Mouse (Mus musculus) hindbrain, postnatal 0 days (tissue): ENCODE measurements around the gene Ucp3. TPM values are rescaled to one million over a fixed set of nuclear protein-coding genes. Genes with fewer than 3 reads are reported as not detected.

Experiments used
- ATAC-seq: fragments of 200-750 bp; cut with Nextera tagmentation; 2 replicates; pipeline ENCODE4 v1.8.0; 2017; ENCODE audit warnings: mild to moderate bottlenecking, moderate TSS enrichment, moderate library complexity
- DNase-seq: peaks from one replicate; pipeline ENCODE4 v3.0.0-alpha.2; 2015; ENCODE audit warnings: low spot score
- H3K27ac ChIP-seq: fragments of 300-500 bp; sonication (generic); 2 replicates; pipeline ENCODE4 v1.5.1; 2014; ENCODE audit warnings: mild to moderate bottlenecking
- H3K27me3 ChIP-seq: fragments of 300-500 bp; sonication (generic); 2 replicates; pipeline ENCODE4 v1.6.1; 2014; ENCODE audit warnings: low read length, mixed read lengths; ENCODE audit not compliant: insufficient read depth
- H3K36me3 ChIP-seq: fragments of 300-500 bp; sonication (generic); 2 replicates; pipeline ENCODE4 v1.6.1; 2014; ENCODE audit warnings: low read length, mixed read lengths; ENCODE audit not compliant: insufficient read depth
- H3K4me1 ChIP-seq: fragments of 300-500 bp; sonication (generic); 2 replicates; pipeline ENCODE4 v1.6.1; 2014; ENCODE audit warnings: antibody characterized with exemption, low read length, mixed read lengths; ENCODE audit not compliant: insufficient read depth
- H3K4me2 ChIP-seq: fragments of 300-500 bp; sonication (generic); 2 replicates; pipeline ENCODE4 v1.6.1; 2014; ENCODE audit warnings: low read depth, mild to moderate bottlenecking, low read length, moderate library complexity, mixed read lengths
- H3K4me3 ChIP-seq: fragments of 300-500 bp; sonication (generic); 2 replicates; pipeline ENCODE4 v1.5.1; 2014; ENCODE audit warnings: low read length
- H3K9ac ChIP-seq: fragments of 300-500 bp; sonication (generic); replicated peaks from 2 replicates; pipeline ENCODE4 v1.6.1; 2014; ENCODE audit warnings: mild to moderate bottlenecking, low read length, moderate library complexity, mixed read lengths
- H3K9me3 ChIP-seq: fragments of 300-500 bp; sonication (generic); 2 replicates; pipeline ENCODE4 v1.6.1; 2016; ENCODE audit warnings: low read length, mixed read lengths
- CTCF ChIP-seq: IDR thresholded peaks from 2 replicates; pipeline ENCODE4 v1.5.1; 2016; ENCODE audit warnings: antibody characterized with exemption, control low read depth, low read depth
- WGBS: fragments of 180-500 bp; shearing (Covaris S2); extraction: QIAGEN DNeasy Blood & Tissue Kit; methylation state at CpG from one replicate; pipeline ENCODE4 v1.1.7; 2014; 5-methylcytosine and 5-hydroxymethylcytosine counted together
- polyA plus RNA-seq: library from polyadenylated mRNA; unstranded; fragments of >200 nt; fragmentation: Nextera tagmentation; extraction: Ambion mirVana; gene quantifications from 2 replicates; pipeline ENCODE4 v1.2.1, GENCODE M21; 2015
- total RNA-seq: library from RNA; depleted of rRNA; stranded (reverse); fragments of >200 nt; gene quantifications from 2 replicates; pipeline ENCODE4 v1.2.3, GENCODE M21; 2014

Ucp3 gene
- total and polyA plus RNA-seq, 2 experiments from 2014 or later, result 0.10 to 0.16 TPM

- Histone ChIP-seq H3K27ac (no peak overlapping the region), H3K9ac (no peak overlapping the region), H3K4me3 (no peak overlapping the region), H3K4me1 (no peaks in the 10 kb centered on the region), H3K4me2 (no peak overlapping the region), H3K36me3 (no peaks in the 10 kb centered on the region), H3K9me3 (no peaks in the 10 kb centered on the region), H3K27me3 (no peaks in the 10 kb centered on the region)
- no peak for ATAC-seq
- WGBS, result 65% methylated on average over 2 of the region's 2 CpGs
- TF ChIP-seq CTCF, result no peak
- DNase-seq, result no peak
These were observed 29.1 kb downstream of the Ucp3 start for GRCm38 (mm10) chr7:100501844-100502373.

- Histone ChIP-seq H3K4me3 (no peak overlapping the region), H3K4me2 (no peak overlapping the region), H3K36me3 (no peaks in the 10 kb centered on the region), H3K9ac (no peak overlapping the region), H3K27ac (no peak overlapping the region), H3K9me3 (no peaks in the 10 kb centered on the region), H3K4me1 (no peaks in the 10 kb centered on the region), H3K27me3 (no peaks in the 10 kb centered on the region)
- DNase-seq, result no peak
- TF ChIP-seq CTCF, result no peak
- no peak for ATAC-seq
- 79% methylated on average over 7 of the region's 7 CpGs for WGBS
These were observed 29.7 kb downstream of the Ucp3 start for GRCm38 (mm10) chr7:100502374-100502922.

- Histone ChIP-seq H3K27ac (no peak overlapping the region), H3K27me3 (no peaks in the 10 kb centered on the region), H3K4me1 (no peaks in the 10 kb centered on the region), H3K9ac (no peak overlapping the region), H3K36me3 (no peaks in the 10 kb centered on the region), H3K4me3 (no peak overlapping the region), H3K4me2 (no peak overlapping the region), H3K9me3 (no peaks in the 10 kb centered on the region)
- no peak for TF ChIP-seq CTCF
- DNase-seq (no peak), ATAC-seq (no peak)
- 87% methylated on average over 5 of the region's 5 CpGs for WGBS
These were observed 30.3 kb downstream of the Ucp3 start for GRCm38 (mm10) chr7:100503076-100503475.

- Histone ChIP-seq H3K4me3 (no peak overlapping the region), H3K36me3 (no peaks in the 10 kb centered on the region), H3K27ac (no peak overlapping the region), H3K9me3 (no peaks in the 10 kb centered on the region), H3K4me2 (no peak overlapping the region), H3K4me1 (no peaks in the 10 kb centered on the region), H3K9ac (no peak overlapping the region), H3K27me3 (no peaks in the 10 kb centered on the region)
- no peak for TF ChIP-seq CTCF
- ATAC-seq, result no peak
- 87% methylated on average over 13 of the region's 13 CpGs for WGBS
- no peak for DNase-seq
These were observed 32.1 kb downstream of the Ucp3 start for GRCm38 (mm10) chr7:100504740-100505487.

- H3K4me1 ChIP-seq, result no peaks in the 10 kb centered on the region
- H3K9me3 ChIP-seq, result no peaks in the 10 kb centered on the region
- no peak overlapping the region for H3K27ac ChIP-seq
- ATAC-seq (no peak), DNase-seq (no peak)
- 78% methylated on average over 4 of the region's 4 CpGs for WGBS
- no peaks in the 10 kb centered on the region for H3K36me3 ChIP-seq
- H3K27me3 ChIP-seq, result no peaks in the 10 kb centered on the region
- TF ChIP-seq CTCF, result no peak
- H3K4me3 ChIP-seq, result no peak overlapping the region
- no peak overlapping the region for H3K9ac ChIP-seq
- H3K4me2 ChIP-seq, result no peak overlapping the region
These were observed 33.7 kb downstream of the Ucp3 start for GRCm38 (mm10) chr7:100506494-100506893.

GRCm38 (mm10) chr7:100508670-100509069 lies 35.9 kb downstream of the Ucp3 start:
- Histone ChIP-seq H3K27me3 (no peaks in the 10 kb centered on the region), H3K4me1 (no peaks in the 10 kb centered on the region), H3K9me3 (no peaks in the 10 kb centered on the region), H3K36me3 (no peaks in the 10 kb centered on the region), H3K4me2 (no peak overlapping the region), H3K9ac (no peak overlapping the region), H3K4me3 (no peak overlapping the region), H3K27ac (no peak overlapping the region)
- ATAC-seq (no peak), DNase-seq (no peak)
- WGBS, result 79% methylated on average over 3 of the region's 3 CpGs
- TF ChIP-seq CTCF, result no peak

- H3K4me3 ChIP-seq, result no peak overlapping the region
- no peak overlapping the region for H3K27ac ChIP-seq
- ATAC-seq, result no peak
- whole genome bisulfite sequencing, result 83% methylated on average over 8 of the region's 8 CpGs
- no peaks in the 10 kb centered on the region for H3K9me3 ChIP-seq
- no peak for TF ChIP-seq CTCF
- H3K36me3 ChIP-seq, result no peaks in the 10 kb centered on the region
- no peak overlapping the region for H3K4me2 ChIP-seq
- no peak for DNase-seq
- H3K27me3 ChIP-seq, result no peaks in the 10 kb centered on the region
- no peaks in the 10 kb centered on the region for H3K4me1 ChIP-seq
- H3K9ac ChIP-seq, result no peak overlapping the region
These were observed 38.8 kb downstream of the Ucp3 start for GRCm38 (mm10) chr7:100511602-100512001.
